Mouse (Mus musculus): ENCODE measurements at regions not wholly inside any gene's neighbourhood (a gene's known extent, or its start where the extent isn't known, plus 50 kb on each side); places are given as distances from the start of the nearest gene placed in this dataset.
A peak's percentile ranks its signal among the peaks of the same experiment; 100 is the strongest.
"Not testable (repeated sequence)": the region's sequence is repeated elsewhere in the genome, so short reads cannot be mapped to it uniquely, and the experiment has no call there.

GRCm38 (mm10) chr17:61337094-61337493, 1544.0 kb downstream of the Efna5 start:
- no peak for DNase-seq (ENCODE audit: low spot score)

DNA sequence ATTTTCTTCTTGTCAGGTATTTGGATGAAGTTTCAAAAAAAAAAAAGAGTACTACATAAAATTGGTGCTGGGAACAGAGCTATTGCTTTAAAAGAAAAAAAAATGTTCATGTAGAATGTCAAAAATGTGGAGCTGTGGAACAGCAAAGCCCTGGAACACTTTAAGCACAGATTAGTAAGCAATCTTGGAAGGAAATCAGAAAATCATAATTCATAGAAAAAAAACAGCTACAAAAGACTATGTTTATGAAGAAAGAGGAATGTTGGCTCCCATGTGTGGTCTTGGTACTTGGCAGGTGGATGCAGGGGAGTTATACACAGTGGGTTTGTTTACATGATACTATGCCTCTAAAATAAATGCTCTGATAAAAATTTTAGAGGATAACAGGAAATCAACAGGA, 1555.7 kb downstream of the Efna5 start:
- no peak for DNase-seq (ENCODE audit: low spot score)

DNA sequence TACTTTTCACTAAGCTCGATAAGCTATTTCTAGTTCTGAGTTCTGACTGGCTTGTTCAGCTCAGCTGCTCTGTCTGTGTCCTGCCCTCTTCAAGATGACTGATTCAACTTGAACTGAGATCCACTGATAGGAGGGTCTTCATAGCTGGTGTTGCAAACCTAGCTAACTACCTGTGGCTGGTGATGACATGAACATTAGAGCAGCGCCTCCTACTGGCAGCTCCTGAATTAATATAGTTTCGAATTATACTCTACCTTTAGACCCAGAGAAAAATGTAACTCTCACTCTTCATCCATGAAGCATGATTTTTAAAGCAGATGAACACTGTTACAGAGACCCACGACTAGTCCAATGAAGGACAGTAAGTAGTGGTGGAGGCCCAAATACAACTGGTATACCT, 1560.3 kb downstream of the Efna5 start:
- no peak for DNase-seq (ENCODE audit: low spot score)

GRCm38 (mm10) chr17:61313424-61313823, 1567.7 kb downstream of the Efna5 start:
- DNase-seq (ENCODE audit: low spot score) = no peak

DNA sequence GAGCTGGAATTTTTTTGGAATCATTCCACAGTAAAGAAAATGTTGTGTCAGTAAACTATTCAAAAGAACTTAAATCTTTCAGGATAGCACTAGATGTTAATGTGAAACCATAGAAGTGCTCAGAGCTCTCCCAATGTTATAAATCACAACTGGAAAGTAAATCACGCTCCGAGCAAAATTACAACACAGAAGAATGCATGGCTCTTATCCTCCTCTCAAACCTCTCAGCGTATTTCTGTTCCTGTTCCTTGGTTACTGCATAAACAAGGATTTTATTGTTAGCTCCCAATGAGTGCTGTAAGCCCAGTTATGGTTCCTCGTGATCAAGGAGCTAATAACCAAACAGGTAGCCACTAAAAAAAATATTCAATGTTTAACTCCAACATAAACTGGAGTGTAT, 1569.9 kb downstream of the Efna5 start:
- DNase-seq (ENCODE audit: low spot score) = no peak

DNA sequence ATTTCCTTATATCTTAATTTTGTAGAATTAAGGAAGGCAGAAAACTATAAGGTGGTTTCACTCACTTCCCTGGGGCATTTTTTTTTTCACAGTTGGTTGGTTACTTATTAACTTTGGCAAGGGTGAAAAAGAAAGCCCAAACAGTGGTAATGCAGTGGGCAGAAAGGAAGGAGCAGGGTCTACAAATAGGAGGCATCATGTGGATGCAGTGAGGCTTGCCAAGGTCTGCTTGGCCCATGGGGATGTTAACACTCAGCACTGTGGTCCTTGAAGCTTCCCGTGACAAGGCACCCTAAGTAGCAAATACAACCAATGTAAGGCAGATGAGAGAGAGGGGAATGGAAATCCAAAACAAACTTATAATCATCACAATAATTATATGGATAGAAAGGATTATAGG, 1577.5 kb downstream of the Efna5 start:
- DNase-seq (ENCODE audit: low spot score) = no peak

- DNase-seq (ENCODE audit: low spot score) = no peak
Observed at GRCm38 (mm10) chr17:61301984-61302383, 1579.1 kb downstream of the Efna5 start.

DNA sequence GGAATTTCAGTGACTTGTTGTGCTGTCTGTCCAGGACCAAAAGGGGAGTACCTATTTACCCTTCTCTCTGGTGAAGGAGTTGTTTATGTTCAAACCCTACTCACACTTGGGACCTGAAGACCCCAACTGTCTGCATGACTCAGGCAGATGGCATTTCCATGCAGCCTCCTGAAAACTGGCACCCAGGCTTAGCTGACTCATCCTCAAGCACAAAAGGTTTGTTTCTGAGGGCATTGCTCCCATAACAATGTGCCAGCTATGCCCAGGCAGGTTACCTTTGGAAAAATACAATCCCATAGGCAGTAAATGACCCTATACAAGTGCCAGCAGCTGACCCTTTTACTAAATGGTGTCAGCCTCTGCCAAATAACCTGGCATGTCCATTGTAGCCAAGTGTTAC, 1579.9 kb downstream of the Efna5 start:
- DNase-seq (ENCODE audit: low spot score) = no peak

DNA sequence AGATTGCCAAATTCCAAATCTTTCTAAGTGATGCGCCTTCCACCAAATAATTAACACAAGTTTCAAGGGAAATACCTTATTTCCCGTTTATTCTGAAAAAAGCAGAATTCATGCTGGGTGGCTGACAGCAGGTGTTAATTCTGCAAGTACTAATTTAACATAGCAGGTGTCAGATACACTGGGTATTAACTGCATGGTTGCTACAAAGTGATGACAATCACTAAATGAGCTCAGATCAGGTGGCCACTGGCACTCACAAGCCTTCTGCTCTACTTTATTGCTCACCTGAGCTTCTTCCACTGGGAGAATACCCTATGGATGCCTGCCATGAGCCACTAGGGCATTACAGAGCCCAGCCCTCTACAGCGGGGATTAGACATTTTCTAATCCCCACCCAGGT, 1590.0 kb downstream of the Efna5 start:
- DNase-seq (ENCODE audit: low spot score) = no peak

- DNase-seq (ENCODE audit: low spot score) = no peak
Observed at GRCm38 (mm10) chr17:61288590-61288989, 1592.5 kb downstream of the Efna5 start.

DNA sequence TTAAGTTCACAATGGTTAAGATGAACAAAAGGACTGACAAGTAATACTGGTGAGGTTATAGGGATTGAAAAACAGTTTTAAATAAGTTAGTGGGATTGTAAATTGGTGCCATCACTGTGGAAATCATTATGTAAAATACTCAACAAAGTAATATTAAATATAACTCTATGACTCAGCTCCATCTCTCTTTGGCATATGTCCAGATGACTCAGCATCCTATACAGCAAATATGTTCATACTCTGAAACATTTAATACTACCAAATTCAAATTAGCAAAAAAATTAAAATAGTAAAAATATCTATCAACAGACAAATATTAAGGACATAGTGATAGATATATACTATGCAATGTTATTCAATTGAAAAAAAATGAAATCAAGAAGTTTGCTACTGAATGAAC, 1607.5 kb downstream of the Efna5 start:
- peak; percentile 2 for DNase-seq (ENCODE audit: low spot score)

DNA sequence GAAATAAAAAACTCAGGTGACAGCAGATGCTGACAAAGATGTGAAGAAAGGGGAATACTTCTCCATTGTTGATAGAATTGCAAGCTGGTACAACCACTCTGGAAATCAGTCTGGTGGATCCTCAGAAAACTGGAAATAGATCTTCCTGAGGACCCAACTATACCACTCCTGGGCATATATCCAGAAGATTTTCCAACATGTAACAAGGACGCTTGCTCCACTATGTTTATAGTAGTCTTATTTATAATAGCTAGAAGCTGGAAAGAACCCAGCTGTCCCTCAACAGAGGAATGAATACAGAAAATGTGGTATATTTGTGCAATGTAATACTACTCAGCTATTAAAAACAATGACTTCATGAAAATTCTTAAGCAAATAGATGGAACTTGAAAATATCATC, 1624.6 kb downstream of the Efna5 start:
- not testable (repeated sequence) for DNase-seq (ENCODE audit: low spot score)

- DNase-seq (ENCODE audit: low spot score) = no peak
Observed at GRCm38 (mm10) chr17:61248411-61248810, 1632.7 kb downstream of the Efna5 start.

- no peak for DNase-seq (ENCODE audit: low spot score)
Observed at GRCm38 (mm10) chr17:61217198-61217722, 1663.9 kb downstream of the Efna5 start.

DNA sequence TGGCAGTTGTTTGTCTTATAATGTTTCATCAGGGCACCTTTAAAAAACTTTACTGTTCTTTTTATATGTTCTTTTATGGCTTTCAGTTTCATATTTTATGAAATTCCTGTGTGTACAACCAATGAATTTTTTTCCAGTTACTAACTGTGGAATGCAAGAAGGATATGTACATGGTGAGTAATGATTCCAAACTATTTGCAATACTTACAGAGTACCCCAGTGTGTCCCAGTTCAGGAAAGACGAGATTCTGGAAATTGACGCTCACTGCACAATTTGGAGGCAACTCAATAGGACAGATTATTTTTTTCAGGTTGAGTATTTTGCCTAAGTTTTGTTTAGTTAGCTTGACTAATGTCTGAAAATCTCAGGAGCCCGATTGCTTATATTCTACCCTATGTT, 1676.8 kb downstream of the Efna5 start:
- DNase-seq (ENCODE audit: low spot score) = no peak

DNA sequence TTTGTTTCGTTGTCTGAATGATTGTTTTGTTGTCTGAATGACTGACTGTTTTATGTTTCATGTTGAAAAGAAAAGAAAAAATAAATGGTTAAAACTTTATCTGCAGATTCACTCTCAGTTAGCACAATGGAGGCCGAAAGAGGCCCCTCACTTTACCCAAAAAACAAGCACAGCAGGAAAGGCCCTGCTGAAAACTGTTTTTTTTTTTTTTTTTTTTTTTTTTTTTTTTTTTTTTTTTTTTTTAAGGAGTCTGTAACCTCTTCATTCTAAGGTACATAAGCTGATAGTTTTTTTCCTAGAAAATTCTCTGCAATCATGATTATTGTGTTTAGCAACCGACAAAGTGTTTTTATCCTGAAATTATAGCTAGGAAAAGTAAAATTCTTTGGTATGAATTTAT, 1693.2 kb downstream of the Efna5 start:
- not testable (repeated sequence) for DNase-seq (ENCODE audit: low spot score)

- no peak for DNase-seq (ENCODE audit: low spot score)
Observed at GRCm38 (mm10) chr17:61176586-61176985, 1704.5 kb downstream of the Efna5 start.

DNA sequence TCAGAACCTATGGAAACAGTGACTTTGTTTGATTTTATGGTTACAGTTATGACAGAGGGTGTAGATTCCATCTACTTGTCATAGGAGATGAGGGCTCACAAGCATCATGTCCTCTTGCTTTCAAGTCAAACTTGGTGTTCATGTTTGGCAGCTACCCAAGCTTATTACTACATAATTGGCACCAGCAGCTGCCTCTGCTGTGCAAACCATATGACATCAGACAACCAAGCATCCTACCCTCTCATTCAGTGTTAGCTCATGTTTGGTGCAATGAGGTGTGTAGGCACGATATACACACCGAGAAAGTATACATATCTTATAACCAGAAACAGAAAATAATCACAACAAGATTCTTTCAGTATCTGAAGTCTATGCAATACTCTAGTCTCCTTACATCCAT, 1721.7 kb downstream of the Efna5 start:
- no peak for DNase-seq (ENCODE audit: low spot score)

DNA sequence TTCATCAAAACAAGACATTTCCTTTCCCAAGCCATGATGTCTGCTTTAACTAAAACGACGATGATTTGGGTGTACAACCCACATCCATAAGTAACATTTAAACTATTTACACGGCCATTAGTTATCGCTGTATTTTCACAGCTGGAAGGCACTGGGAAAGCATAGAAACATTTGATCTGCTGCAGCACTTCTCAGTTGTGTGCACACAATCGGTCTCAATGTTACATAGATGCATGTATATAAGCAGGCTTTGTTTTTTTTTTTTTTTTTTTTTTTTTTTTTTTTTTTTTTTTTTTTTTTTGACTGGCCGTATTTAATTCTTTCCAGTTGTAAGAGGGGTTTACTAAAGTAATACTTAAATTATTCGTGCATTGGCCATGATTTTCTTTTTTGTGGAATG, 1744.1 kb downstream of the Efna5 start:
- DNase-seq (ENCODE audit: low spot score) = no peak

DNA sequence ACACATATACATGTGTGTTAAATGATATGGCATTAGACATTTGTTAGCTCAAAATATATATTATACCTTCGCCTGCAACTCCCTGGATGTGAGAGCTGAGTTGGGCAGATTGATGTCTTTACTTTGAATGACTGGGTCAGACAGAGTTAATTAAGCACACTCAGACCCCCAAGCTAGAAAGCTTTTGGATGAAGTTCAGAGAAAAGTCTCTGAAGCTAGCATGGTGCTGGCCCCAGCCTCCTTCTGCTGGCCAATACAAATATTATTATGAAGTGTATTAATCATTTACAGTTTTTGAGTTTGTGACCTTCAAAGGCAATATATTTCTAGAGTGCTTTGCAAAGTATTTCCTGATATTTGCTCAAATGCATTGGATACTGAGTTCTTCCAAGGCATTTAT, 1753.3 kb downstream of the Efna5 start:
- no peak for DNase-seq (ENCODE audit: low spot score)

GRCm38 (mm10) chr17:61106302-61106701, 1774.8 kb downstream of the Efna5 start:
- DNase-seq (ENCODE audit: low spot score) = no peak

DNA sequence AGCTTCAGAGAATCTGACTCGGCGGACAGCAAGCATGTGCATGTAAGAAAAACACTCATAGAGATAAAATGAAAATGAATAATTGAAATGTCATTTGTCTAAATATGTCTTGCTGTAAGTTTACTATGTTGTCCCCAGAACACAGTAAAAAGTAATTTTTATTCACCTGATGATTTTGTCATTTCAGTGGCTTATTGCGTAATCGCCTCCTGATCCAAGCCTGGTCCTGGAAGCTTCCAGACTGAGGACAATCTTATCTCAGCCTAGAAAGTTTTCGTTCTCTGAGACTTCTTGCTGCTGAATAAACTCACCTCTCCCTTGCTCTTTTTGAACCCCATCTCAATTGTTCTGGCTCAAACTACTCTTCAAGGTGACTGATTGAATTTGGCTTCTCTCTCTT, 1820.7 kb downstream of the Efna5 start:
- DNase-seq (ENCODE audit: low spot score) = no peak

DNA sequence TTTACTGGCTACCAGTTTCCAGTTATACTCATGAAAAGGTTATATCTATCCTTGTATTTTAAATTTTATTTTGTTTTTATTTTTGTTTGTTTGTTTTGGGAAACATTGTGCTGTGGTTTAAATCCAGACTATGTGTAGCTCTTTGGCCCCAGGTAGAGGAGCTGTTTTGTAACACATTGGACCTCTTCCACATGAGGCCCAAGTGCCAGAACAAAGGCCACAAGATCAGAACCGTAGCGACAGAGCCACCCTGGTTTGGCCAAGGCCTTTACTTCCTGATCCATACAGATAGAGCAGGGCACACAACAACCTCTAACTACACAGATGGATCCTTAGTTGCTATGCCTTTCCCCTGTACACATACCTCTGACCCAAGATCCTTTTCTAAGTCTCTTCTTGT, 1822.6 kb downstream of the Efna5 start:
- DNase-seq (ENCODE audit: low spot score) = no peak

DNA sequence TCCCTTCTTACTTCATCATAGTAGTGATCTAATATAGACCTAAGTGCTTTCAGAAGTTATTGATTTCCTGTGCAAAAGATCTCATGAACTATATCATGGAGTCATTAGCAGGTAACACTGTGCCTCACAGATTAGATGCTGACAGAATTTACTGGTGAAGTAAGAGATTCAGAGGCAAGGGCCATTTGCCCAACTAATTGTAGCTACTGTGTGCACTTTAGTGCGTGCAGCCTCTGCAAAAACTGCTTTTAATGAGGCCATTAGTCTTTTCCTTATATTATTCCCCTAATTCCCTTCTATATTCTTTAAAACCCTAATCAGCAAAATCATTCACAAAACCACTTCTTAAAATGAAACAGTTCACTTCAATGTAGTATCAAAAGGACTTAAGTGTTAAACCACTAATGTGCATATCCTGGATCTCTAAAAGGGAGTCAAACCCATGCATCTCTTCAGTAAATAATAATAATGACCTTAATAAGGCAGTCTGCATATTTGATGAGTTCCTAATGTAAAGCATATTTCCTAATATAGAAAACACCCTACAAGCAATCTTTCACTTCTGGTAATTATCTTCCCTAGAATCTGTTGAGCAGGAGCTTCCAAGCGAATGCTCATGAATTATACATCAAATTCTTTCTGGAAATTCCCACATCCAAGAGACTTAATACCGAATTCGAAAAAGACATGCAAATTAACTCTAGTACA, 1847.4 kb downstream of the Efna5 start:
- no peak for DNase-seq (ENCODE audit: low spot score)

All from left cerebral cortex, adult 11 months (tissue).